Mouse (Mus musculus): ENCODE data around the gene Prdm15. TPM values are rescaled to one million over a fixed set of nuclear protein-coding genes. Genes with fewer than 3 reads are reported as not detected.

Gene Prdm15
- polyA plus RNA-seq, 1 experiment from 2014 or later, result 1.3 TPM

- Histone ChIP-seq H3K9ac (ENCODE audit: low read depth, low read length) (no peak overlapping the region), H3K4me2 (replicated peaks; ENCODE audit: low read depth) (no peak overlapping the region), H3K27ac (ENCODE audit: low read depth, low read length) (no peak overlapping the region), H3K4me1 (replicated peaks; ENCODE audit: control insufficient read depth, insufficient read depth, low read length) (peaks cover 15% of the 10 kb centered on the region; the same call in 1 of the 2 replicates), H3K9me3 (ENCODE audit: control insufficient read depth) (no peaks in the 10 kb centered on the region), H3K27me3 (replicated peaks; ENCODE audit: control insufficient read depth, insufficient read depth, low read length) (no peaks in the 10 kb centered on the region), H3K36me3 (ENCODE audit: control insufficient read depth, insufficient read depth) (peaks cover 33% of the 10 kb centered on the region), H3K4me3 (ENCODE audit: low read depth, low read length) (no peak overlapping the region)
- ATAC-seq, result no peak
- 76% methylated on average over 6 of the region's 6 CpGs for WGBS
- no peak for TF ChIP-seq CTCF (IDR thresholded peaks at IDR 0.05; ENCODE audit: low read depth)
Observed at GRCm38 (mm10) chr16:97748421-97748820, 103.2 kb downstream of the Prdm15 start.

Small RNAs within 50 kb of the gene (microRNA-seq; reads per million reads assigned to microRNA genes)
- not detected for gene Mir6964

Other genes with a start within 250 kb of the Prdm15 start
- gene Tmprss2, start 240.7 kb downstream of the Prdm15 start, polyA plus RNA-seq (2015; fragmentation: Nextera tagmentation; extraction: Ambion mirVana), result 18.3 and 22.1 TPM in 2 replicates
- 11.9 and 12.9 TPM in 2 replicates for gene Ripk4, start 88.1 kb downstream of the Prdm15 start, polyA plus RNA-seq (2015; fragmentation: Nextera tagmentation; extraction: Ambion mirVana)
- gene C2cd2, start 110.7 kb upstream of the Prdm15 start, polyA plus RNA-seq (2015; fragmentation: Nextera tagmentation; extraction: Ambion mirVana), result 12.6 and 12.7 TPM in 2 replicates
- 4.1 and 4.2 TPM in 2 replicates for gene Zbtb21, start 110.8 kb upstream of the Prdm15 start, polyA plus RNA-seq (2015; fragmentation: Nextera tagmentation; extraction: Ambion mirVana)
- 22.8 and 30.5 TPM in 2 replicates for gene B230307C23Rik, start 145.5 kb upstream of the Prdm15 start, polyA plus RNA-seq (2015; fragmentation: Nextera tagmentation; extraction: Ambion mirVana)
- 1.9 and 2.3 TPM in 2 replicates for gene A630089N07Rik, start 230.6 kb upstream of the Prdm15 start, polyA plus RNA-seq (2015; fragmentation: Nextera tagmentation; extraction: Ambion mirVana)

All from intestine, postnatal 0 days (tissue).